Mouse (Mus musculus): ENCODE results near the gene Khdc3.
"Not testable (repeated sequence)": the region's sequence is repeated elsewhere in the genome, so short reads cannot be mapped to it uniquely, and the experiment has no call there.

Gene Khdc3

GRCm38 (mm10) chr9:73103159-73103879, 1.7 kb downstream of the Khdc3 start:
- peak; percentile 30 to 66 for DNase-seq

GRCm38 (mm10) chr9:73103880-73104198, 2.2 kb downstream of the Khdc3 start:
- DNase-seq = no peak

GRCm38 (mm10) chr9:73105141-73105540, 3.5 kb downstream of the Khdc3 start:
- DNase-seq = no peak

GRCm38 (mm10) chr9:73105771-73106170, 4.1 kb downstream of the Khdc3 start:
- no peak for DNase-seq

- peak; percentile 90 to 94 for DNase-seq
Measured at GRCm38 (mm10) chr9:73112919-73113906, 11.6 kb downstream of the Khdc3 start, which contains the start of gene Rsl24d1. Gene Rsl24d1 (plus strand): TSS chr9:73113426.

GRCm38 (mm10) chr9:73116704-73117103, 15.1 kb downstream of the Khdc3 start:
- not testable (repeated sequence) for DNase-seq

GRCm38 (mm10) chr9:73118012-73118411, 16.4 kb downstream of the Khdc3 start:
- DNase-seq = no peak

- peak in 1 of 2 experiments; percentile 61 for DNase-seq
Measured at GRCm38 (mm10) chr9:73121735-73122134, 20.1 kb downstream of the Khdc3 start.

- no peak for DNase-seq
Measured at GRCm38 (mm10) chr9:73125043-73125570, 23.5 kb downstream of the Khdc3 start.

GRCm38 (mm10) chr9:73127457-73127856, 25.8 kb downstream of the Khdc3 start:
- no peak for DNase-seq

- peak; percentile 12 to 18 for DNase-seq
Measured at GRCm38 (mm10) chr9:73129875-73130274, 28.2 kb downstream of the Khdc3 start.

GRCm38 (mm10) chr9:73130529-73130928, 28.9 kb downstream of the Khdc3 start:
- no peak for DNase-seq

- DNase-seq = no peak
Measured at GRCm38 (mm10) chr9:73137341-73137886, 35.8 kb downstream of the Khdc3 start.

Data from kidney, postnatal 36 days (tissue).